Mouse (Mus musculus) bone marrow macrophage, adult 2 months (primary cell): ENCODE data around the gene Cerk. TPM values are rescaled to one million over a fixed set of nuclear protein-coding genes. Genes with fewer than 3 reads are reported as not detected.
A peak's percentile ranks its signal among the peaks of the same experiment; 100 is the strongest.
"Not testable (repeated sequence)": the region's sequence is repeated elsewhere in the genome, so short reads cannot be mapped to it uniquely, and the experiment has no call there.

Source experiments
- H3K27ac ChIP-seq: 2 replicates; pipeline ENCODE4 v1.5.1; 2012; ENCODE audit warnings: low read depth, low read length; ENCODE audit not compliant: insufficient read depth
- H3K4me1 ChIP-seq: 2 replicates; pipeline ENCODE4 v1.6.1; 2012; ENCODE audit warnings: low read length; ENCODE audit not compliant: control insufficient read depth, insufficient read depth
- H3K4me3 ChIP-seq: 2 replicates; pipeline ENCODE4 v1.5.1; 2012; ENCODE audit warnings: mild to moderate bottlenecking, low read length, moderate library complexity; ENCODE audit not compliant: insufficient read depth
- CTCF ChIP-seq: IDR thresholded peaks from 2 replicates; pipeline ENCODE4 v1.5.1; 2012; ENCODE audit warnings: low read depth, mild to moderate bottlenecking, low read length, moderate library complexity
- POLR2A ChIP-seq: IDR thresholded peaks from 2 replicates; pipeline ENCODE4 v1.6.1; 2012; ENCODE audit warnings: mild to moderate bottlenecking, low read depth, low read length, borderline replicate concordance
- polyA plus RNA-seq: library from polyadenylated mRNA; stranded (reverse); fragments of >200 nt; gene quantifications from 2 replicates; pipeline ENCODE4 v1.2.4, GENCODE M21; 2012; ENCODE audit not compliant: missing spikeins, insufficient read depth, insufficient read length

The Cerk gene
- polyA plus RNA-seq, 1 experiment: 111 TPM

- peak overlapping the region; percentile 37 for H3K4me3 ChIP-seq
- peak overlapping the region; percentile 100 for H3K27ac ChIP-seq
- H3K4me1 ChIP-seq: peaks cover 71% of the 10 kb centered on the region
- TF ChIP-seq POLR2A (no peak), CTCF (no peak)
Observed at GRCm38 (mm10) chr15:86168941-86169816, 16.8 kb downstream of the Cerk start.

- peak overlapping the region; percentile 100 for H3K27ac ChIP-seq
- H3K4me1 ChIP-seq: peaks cover 64% of the 10 kb centered on the region
- no peak for TF ChIP-seq CTCF
- no peak for TF ChIP-seq POLR2A
- peak overlapping the region; percentile 22 for H3K4me3 ChIP-seq
Observed at GRCm38 (mm10) chr15:86168505-86168867, 17.5 kb downstream of the Cerk start.

- H3K4me1 ChIP-seq: peaks cover 59% of the 10 kb centered on the region
- H3K4me3 ChIP-seq: peak overlapping the region; percentile 22
- TF ChIP-seq POLR2A (no peak), CTCF (no peak)
- H3K27ac ChIP-seq: peak overlapping the region; percentile 100
Observed at GRCm38 (mm10) chr15:86167787-86168504, 18.0 kb downstream of the Cerk start.

- Histone ChIP-seq H3K27ac (peak overlapping the region; percentile 100), H3K4me1 (peaks cover 52% of the 10 kb centered on the region)
Observed at GRCm38 (mm10) chr15:86167032-86167655, 18.8 kb downstream of the Cerk start.

GRCm38 (mm10) chr15:86165811-86166590 lies 19.9 kb downstream of the Cerk start:
- Histone ChIP-seq H3K27ac (peak overlapping the region; percentile 100), H3K4me3 (no peak overlapping the region), H3K4me1 (peaks cover 42% of the 10 kb centered on the region)
- TF ChIP-seq CTCF (no peak), POLR2A (no peak)

More at GRCm38 (mm10) chr15:86167032-86167655, 18.8 kb downstream of the Cerk start:
- TF ChIP-seq CTCF (no peak), POLR2A (no peak)
- no peak overlapping the region for H3K4me3 ChIP-seq

GRCm38 (mm10) chr15:86164718-86165345 lies 21.1 kb downstream of the Cerk start:
- Histone ChIP-seq H3K4me1 (peaks cover 31% of the 10 kb centered on the region), H3K27ac (no peak overlapping the region), H3K4me3 (no peak overlapping the region)
- TF ChIP-seq CTCF (no peak), POLR2A (no peak)

- H3K4me1 ChIP-seq, H3K4me3 ChIP-seq, H3K27ac ChIP-seq: not testable (repeated sequence)
- TF ChIP-seq CTCF: peak; percentile 51; the same call in 1 of the 2 replicates
Observed at GRCm38 (mm10) chr15:86161800-86162199, 24.1 kb downstream of the Cerk start.

- TF ChIP-seq POLR2A: no peak
- TF ChIP-seq CTCF: no peak
- Histone ChIP-seq H3K4me3 (no peak overlapping the region), H3K27ac (no peak overlapping the region), H3K4me1 (no peaks in the 10 kb centered on the region)
Observed at GRCm38 (mm10) chr15:86160906-86161305, 25.0 kb downstream of the Cerk start.

GRCm38 (mm10) chr15:86159719-86160118 lies 26.2 kb downstream of the Cerk start:
- TF ChIP-seq CTCF (no peak), POLR2A (no peak)
- no peaks in the 10 kb centered on the region for H3K4me1 ChIP-seq
- no peak overlapping the region for H3K27ac ChIP-seq
- H3K4me3 ChIP-seq: no peak overlapping the region

- TF ChIP-seq CTCF: no peak
- no peak for TF ChIP-seq POLR2A
- Histone ChIP-seq H3K4me3 (no peak overlapping the region), H3K27ac (no peak overlapping the region), H3K4me1 (no peaks in the 10 kb centered on the region)
Observed at GRCm38 (mm10) chr15:86159093-86159492, 26.8 kb downstream of the Cerk start.
